Mouse (Mus musculus): ENCODE measurements at regions not wholly inside any gene's neighbourhood (a gene's known extent, or its start where the extent isn't known, plus 50 kb on each side); places are given as distances from the start of the nearest gene placed in this dataset.

DNA sequence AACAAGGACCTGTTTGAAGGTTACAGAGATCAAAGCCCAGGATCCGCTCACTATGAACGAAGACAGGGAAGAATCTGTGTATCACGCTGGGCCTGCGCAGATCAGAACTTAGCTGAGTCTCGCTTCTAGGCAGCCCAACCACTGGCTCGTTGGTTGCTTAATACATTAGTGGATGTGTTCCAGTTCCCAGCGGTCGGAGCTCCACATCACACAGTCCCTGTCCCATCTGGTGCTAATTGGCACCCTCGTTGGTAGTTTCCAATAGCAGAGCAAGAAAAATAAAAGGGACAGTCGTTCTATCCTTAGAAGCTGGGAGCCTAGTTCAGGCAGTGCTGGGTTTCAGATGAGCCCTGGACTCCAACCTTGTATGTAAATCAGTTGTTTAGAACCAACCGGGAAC, 251.2 kb downstream of the Lyplal1 start:
- no peak for TF ChIP-seq CTCF (IDR thresholded peaks at IDR 0.05; ENCODE audit: low read depth, low read length)
- no peak for TF ChIP-seq POLR2AphosphoS5 (IDR thresholded peaks at IDR 0.05; ENCODE audit: insufficient replicate concordance, low read depth, low read length)
- no peak for TF ChIP-seq TAL1 (conservative IDR thresholded peaks at IDR 0.05; ENCODE audit: low read depth, low read length)
- no peak for TF ChIP-seq GATA2 (IDR thresholded peaks at IDR 0.05; ENCODE audit: borderline replicate concordance, low read depth, low read length)
- no peak for TF ChIP-seq GATA1 (IDR thresholded peaks at IDR 0.05; ENCODE audit: borderline replicate concordance, low read length)

All from G1E (cell line).